Comparison of ENCODE assay signal across 7 mouse cellular contexts in the genomic region with DNA sequence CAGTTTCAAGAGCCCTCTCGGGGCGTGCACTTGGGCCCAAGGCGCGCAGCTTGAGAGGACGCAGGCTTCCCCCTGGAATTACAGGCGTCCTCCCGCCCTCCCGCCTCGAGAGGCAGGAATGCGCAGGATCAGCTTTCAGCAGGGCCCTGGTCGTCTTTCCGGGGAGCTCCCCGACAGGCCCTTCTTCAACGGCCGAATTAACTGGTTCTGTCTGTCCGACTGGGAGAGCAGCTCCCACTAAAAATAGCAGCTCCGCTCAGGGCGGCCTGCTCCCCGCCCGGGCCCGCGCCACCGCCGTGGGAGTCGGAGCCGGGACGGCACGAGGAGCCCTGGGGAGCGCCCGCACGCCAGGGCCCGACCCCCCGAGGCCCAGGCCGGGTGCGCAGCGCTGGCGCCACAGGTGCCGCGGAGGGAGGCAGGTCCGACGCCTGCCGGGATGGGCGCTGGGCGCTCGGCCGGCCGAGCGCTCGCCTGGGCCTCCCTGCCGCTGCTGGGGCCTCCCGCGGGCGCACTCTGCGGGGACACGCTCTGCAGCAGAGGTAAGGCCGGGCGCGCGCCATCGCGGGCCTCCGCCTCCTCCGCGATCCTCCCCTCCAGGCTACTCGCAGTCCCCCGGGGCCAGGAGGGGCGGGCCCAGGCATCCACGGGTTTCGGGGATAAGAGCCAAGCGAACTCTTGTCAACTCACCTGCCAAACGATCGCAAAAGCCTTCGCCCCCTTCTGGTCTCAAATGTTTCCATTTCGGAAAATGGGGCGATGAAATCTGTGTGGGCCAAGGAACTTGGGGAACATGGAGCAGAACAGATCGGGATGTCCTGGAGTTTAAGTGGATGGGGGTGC. TPM values are rescaled to one million over a fixed set of nuclear protein-coding genes. Genes with fewer than 3 reads are reported as not detected.
A peak's percentile ranks its signal among the peaks of the same experiment; 100 is the strongest.
DNase-seq lines count a peak whose midpoint lies in the region; ATAC-seq and TF ChIP-seq lines count a peak whose summit lies in the region.

No protein-coding gene starts in this region.

- no peak overlapping the region for H3K27ac ChIP-seq in forebrain, embryonic 13.5 days
- no peak overlapping the region for H3K27ac ChIP-seq in hindbrain, embryonic 12.5 days
- peak overlapping the region; percentile 86 for H3K27ac ChIP-seq in limb, embryonic 15.5 days
- no peak overlapping the region for H3K27ac ChIP-seq in midbrain, postnatal 0 days (ENCODE audit: low read depth, low read length)

- no peaks in the 10 kb centered on the region for H3K36me3 ChIP-seq in forebrain, embryonic 13.5 days (ENCODE audit: poor library complexity, severe bottlenecking)
- H3K36me3 ChIP-seq in hindbrain, embryonic 12.5 days = no peaks in the 10 kb centered on the region
- H3K36me3 ChIP-seq in limb, embryonic 15.5 days = no peaks in the 10 kb centered on the region
- no peaks in the 10 kb centered on the region for H3K36me3 ChIP-seq in midbrain, postnatal 0 days (ENCODE audit: insufficient read depth, low read length)

- peak; percentile 55 for ATAC-seq in forebrain, embryonic 13.5 days
- peak; percentile 23; the same call in 1 of the 2 replicates for ATAC-seq in hindbrain, embryonic 12.5 days (ENCODE audit: low FRiP score)
- ATAC-seq in limb, embryonic 15.5 days (ENCODE audit: insufficient number of reproducible peaks, low FRiP score, low TSS enrichment, low read depth) = peak; percentile 66; the same call in 1 of the 2 replicates
- ATAC-seq in midbrain, postnatal 0 days (ENCODE audit: low FRiP score) = no peak

- 1% methylated on average over 66 of the region's 76 CpGs for WGBS in forebrain, embryonic 13.5 days
- 1% methylated on average over 63 of the region's 76 CpGs for WGBS in hindbrain, embryonic 12.5 days
- under 1% methylated on average over 73 of the region's 76 CpGs for WGBS in limb, embryonic 15.5 days
- 2% methylated on average over 66 of the region's 76 CpGs for WGBS in midbrain, postnatal 0 days

- peak overlapping the region; percentile 90 for H3K4me2 ChIP-seq in forebrain, embryonic 13.5 days
- H3K4me2 ChIP-seq in hindbrain, embryonic 12.5 days (replicated peaks) = peak overlapping the region; percentile 98
- H3K4me2 ChIP-seq in limb, embryonic 15.5 days = peak overlapping the region; percentile 97
- H3K4me2 ChIP-seq in midbrain, postnatal 0 days (ENCODE audit: low read depth, low read length, poor library complexity, severe bottlenecking) = peak overlapping the region; percentile 93

- TF ChIP-seq CTCF in midbrain, postnatal 0 days (IDR thresholded peaks at IDR 0.05) = peak; percentile 44

- H3K9me3 ChIP-seq in forebrain, embryonic 13.5 days (replicated peaks) = no peaks in the 10 kb centered on the region
- H3K9me3 ChIP-seq in hindbrain, embryonic 12.5 days (replicated peaks) = no peaks in the 10 kb centered on the region
- no peaks in the 10 kb centered on the region for H3K9me3 ChIP-seq in limb, embryonic 15.5 days
- no peaks in the 10 kb centered on the region for H3K9me3 ChIP-seq in midbrain, postnatal 0 days (ENCODE audit: low read length)

- H3K9ac ChIP-seq in forebrain, embryonic 13.5 days = peak overlapping the region; percentile 69
- H3K9ac ChIP-seq in hindbrain, embryonic 12.5 days = peak overlapping the region; percentile 65
- H3K9ac ChIP-seq in limb, embryonic 15.5 days = peak overlapping the region; percentile 65
- peak overlapping the region; percentile 56 for H3K9ac ChIP-seq in midbrain, postnatal 0 days (replicated peaks; ENCODE audit: low read length, poor library complexity, severe bottlenecking)

- H3K4me3 ChIP-seq in forebrain, embryonic 13.5 days = peak overlapping the region; percentile 47
- peak overlapping the region; percentile 52 for H3K4me3 ChIP-seq in hindbrain, embryonic 12.5 days
- peak overlapping the region; percentile 56 for H3K4me3 ChIP-seq in limb, embryonic 15.5 days
- peak overlapping the region; percentile 43 for H3K4me3 ChIP-seq in midbrain, postnatal 0 days (ENCODE audit: low read depth, low read length)

- peak; percentile 84 for DNase-seq in R1 (ENCODE audit: low read depth, low spot score)
- DNase-seq in adrenal gland, postnatal 4 days (ENCODE audit: low spot score in 2 of 2) = peak; percentile 11 to 18
- DNase-seq in midbrain, postnatal 0 days (ENCODE audit: low spot score) = no peak
- DNase-seq in urinary bladder, postnatal 36 days (ENCODE audit: low spot score in 2 of 2) = peak; percentile 70

- peaks cover 17% of the 10 kb centered on the region for H3K4me1 ChIP-seq in forebrain, embryonic 13.5 days
- H3K4me1 ChIP-seq in hindbrain, embryonic 12.5 days = peaks cover 26% of the 10 kb centered on the region
- peaks cover 34% of the 10 kb centered on the region for H3K4me1 ChIP-seq in limb, embryonic 15.5 days
- H3K4me1 ChIP-seq in midbrain, postnatal 0 days (ENCODE audit: insufficient read depth, low read length) = peaks cover 15% of the 10 kb centered on the region; the same call in 1 of the 2 replicates

- H3K27me3 ChIP-seq in forebrain, embryonic 13.5 days = peaks cover 71% of the 10 kb centered on the region
- H3K27me3 ChIP-seq in hindbrain, embryonic 12.5 days = peaks cover 73% of the 10 kb centered on the region
- H3K27me3 ChIP-seq in limb, embryonic 15.5 days = 0 out of 2 replicates have a peak, but pooled peaks cover 2% of the 10 kb centered on the region
- peaks cover 48% of the 10 kb centered on the region for H3K27me3 ChIP-seq in midbrain, postnatal 0 days (ENCODE audit: insufficient read depth, low read length)

RNA-seq across cellular contexts. Expression of a gene that starts 23.7 kb away (rescaled TPM):
- 10 to 100 TPM; 74.4 to 77.6 TPM for total RNA-seq in adrenal gland, postnatal 4 days (2021)
- polyA plus RNA-seq in forebrain, embryonic 13.5 days (2015; fragmentation: Nextera tagmentation; extraction: Ambion mirVana) = 27.4 and 27.6 TPM in 2 replicates
- polyA plus RNA-seq in hindbrain, embryonic 12.5 days (2016; fragmentation: Nextera tagmentation; extraction: Ambion mirVana) = 64.8 and 68.1 TPM in 2 replicates
- 57.8 and 60.6 TPM in 2 replicates for polyA plus RNA-seq in limb, embryonic 15.5 days (2015; fragmentation: Nextera tagmentation; extraction: Ambion mirVana)
- 161 and 175 TPM in 2 replicates for total RNA-seq in midbrain, postnatal 0 days (2014; rRNA removed)
- polyA plus RNA-seq in midbrain, postnatal 0 days (2015; fragmentation: Nextera tagmentation; extraction: Ambion mirVana) = 71.5 and 73.3 TPM in 2 replicates
